Mouse (Mus musculus) WW6 (cell line): ENCODE data around the gene Nos1ap.
A peak's percentile ranks its signal among the peaks of the same experiment; 100 is the strongest.

Experiments
- DNase-seq: peaks from one replicate; pipeline ENCODE4 v3.0.0-alpha.2; 2013; ENCODE audit warnings: low read depth, low spot score

The Nos1ap gene

GRCm38 (mm10) chr1:170459896-170460602 is 129.6 kb downstream of the Nos1ap start:
- no peak for DNase-seq

GRCm38 (mm10) chr1:170457673-170458072 is 132.0 kb downstream of the Nos1ap start:
- no peak for DNase-seq

GRCm38 (mm10) chr1:170455910-170456700 is 133.6 kb downstream of the Nos1ap start:
- DNase-seq, result no peak

DNA sequence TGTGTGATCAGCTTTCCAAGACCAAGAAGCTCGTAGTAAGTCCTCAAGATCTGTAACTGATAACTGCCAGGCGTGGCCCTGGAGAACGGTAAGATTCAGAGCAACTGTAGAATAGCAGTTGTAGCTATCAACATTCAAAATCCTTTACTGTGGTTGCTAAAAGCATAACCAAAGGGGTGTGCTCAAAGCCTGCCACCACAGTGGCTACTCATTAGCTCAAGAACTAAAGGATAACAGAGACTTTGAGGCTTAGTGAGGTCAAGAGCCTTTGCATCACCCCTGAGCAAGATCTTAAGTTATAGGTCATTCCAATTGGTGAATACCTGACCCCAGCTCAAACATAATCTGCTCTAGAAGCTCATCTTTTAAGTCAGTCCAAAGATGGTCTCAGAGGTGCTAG is 134.3 kb downstream of the Nos1ap start:
- no peak for DNase-seq

DNA sequence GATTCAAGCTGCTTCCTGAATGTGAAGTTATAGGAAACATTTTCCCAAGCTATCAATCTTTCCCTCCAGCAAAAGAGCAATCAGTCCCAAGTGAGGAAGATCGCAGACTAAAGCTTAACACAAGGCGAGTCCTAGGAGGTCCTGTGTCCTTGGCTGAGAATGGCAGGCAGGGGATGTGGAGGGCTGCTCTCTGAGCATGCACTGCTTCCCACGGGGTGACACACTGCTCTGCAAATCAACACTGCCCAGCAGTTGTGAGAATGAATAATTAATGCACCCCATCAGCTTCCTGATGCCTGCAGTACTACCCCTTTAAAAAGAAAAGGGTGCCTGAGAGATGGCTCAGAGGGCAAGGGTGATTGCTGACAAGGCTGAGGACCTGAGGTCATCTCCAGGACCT is 136.2 kb downstream of the Nos1ap start:
- DNase-seq, result no peak

GRCm38 (mm10) chr1:170448244-170448643 is 141.4 kb downstream of the Nos1ap start:
- no peak for DNase-seq

GRCm38 (mm10) chr1:170445458-170445857 is 144.2 kb downstream of the Nos1ap start:
- DNase-seq, result no peak

GRCm38 (mm10) chr1:170440367-170440766 is 149.3 kb downstream of the Nos1ap start:
- DNase-seq, result no peak

DNA sequence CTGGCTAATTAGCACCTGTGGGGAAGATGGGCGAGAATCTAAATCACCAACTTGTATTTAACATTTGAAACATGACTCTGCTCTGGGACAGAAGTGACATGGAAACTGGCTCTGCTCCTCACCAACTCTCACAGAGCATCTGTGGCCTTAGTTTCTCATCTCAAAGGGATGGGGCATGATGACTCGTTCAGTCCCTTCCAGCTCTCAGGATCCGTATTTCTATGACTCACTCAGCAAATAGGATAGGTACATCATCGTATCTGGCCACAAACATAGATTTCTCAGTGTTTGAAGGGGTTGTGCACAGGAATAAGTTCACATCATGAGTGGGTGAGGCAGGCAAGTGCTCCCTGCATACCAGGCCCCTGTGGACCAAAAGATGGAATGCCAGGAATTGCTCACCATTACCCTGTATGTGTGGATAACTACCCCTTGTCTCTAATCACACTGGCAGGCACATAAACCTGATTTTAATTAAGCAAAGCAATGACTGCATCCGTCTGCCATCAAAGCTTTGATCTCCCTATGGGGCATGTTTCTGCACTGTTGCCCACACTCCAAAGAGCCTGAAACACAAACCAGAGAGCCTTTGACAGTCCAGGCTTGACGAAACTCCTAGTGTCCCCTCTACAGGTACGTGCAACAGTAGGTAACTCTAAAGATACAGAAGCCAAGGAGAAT is 151.1 kb downstream of the Nos1ap start:
- DNase-seq, result no peak

DNA sequence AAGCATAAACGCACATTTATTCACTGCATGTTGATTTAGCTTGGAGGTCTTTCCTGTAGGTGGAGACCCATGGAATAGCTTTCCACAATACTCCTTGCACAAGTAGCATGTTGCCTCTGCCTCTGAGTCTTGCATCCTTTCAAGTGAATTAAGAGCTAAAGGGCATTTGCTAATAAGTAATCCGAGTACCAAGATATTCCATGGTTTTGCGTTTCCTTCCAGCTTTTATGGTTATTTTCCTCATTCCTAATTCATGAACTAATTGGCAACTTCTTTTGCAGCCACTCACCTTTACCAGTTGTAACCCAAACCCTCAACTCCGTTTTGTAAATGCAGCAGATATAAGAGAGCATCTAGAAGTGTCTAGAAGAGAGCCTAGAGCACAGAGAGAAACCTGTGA is 155.5 kb downstream of the Nos1ap start:
- no peak for DNase-seq

- DNase-seq, result no peak
Observed at GRCm38 (mm10) chr1:170433661-170434060, 156.0 kb downstream of the Nos1ap start.

- no peak for DNase-seq
Observed at GRCm38 (mm10) chr1:170432288-170432687, 157.4 kb downstream of the Nos1ap start.

- DNase-seq, result no peak
Observed at GRCm38 (mm10) chr1:170431312-170431711, 158.3 kb downstream of the Nos1ap start.

DNA sequence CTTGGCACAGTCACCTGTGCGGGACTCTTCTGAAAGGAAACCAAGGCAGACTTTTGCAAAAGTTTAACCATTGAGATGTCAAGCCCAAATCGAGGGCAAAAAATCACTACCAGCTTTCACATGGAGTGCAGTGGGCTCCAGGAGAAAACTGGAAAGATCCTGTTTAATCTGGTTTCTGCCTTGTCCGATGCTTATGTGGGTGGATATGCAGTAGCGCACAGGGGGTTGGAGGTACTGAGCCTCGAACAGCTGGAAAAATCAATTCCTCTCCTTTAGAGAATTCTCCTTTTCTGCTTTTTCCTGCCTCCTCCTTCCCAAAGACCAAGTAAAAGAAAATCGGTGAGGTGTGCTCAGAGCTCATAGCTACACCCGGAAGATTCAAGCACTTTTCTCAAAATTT is 159.0 kb downstream of the Nos1ap start:
- DNase-seq, result no peak

DNA sequence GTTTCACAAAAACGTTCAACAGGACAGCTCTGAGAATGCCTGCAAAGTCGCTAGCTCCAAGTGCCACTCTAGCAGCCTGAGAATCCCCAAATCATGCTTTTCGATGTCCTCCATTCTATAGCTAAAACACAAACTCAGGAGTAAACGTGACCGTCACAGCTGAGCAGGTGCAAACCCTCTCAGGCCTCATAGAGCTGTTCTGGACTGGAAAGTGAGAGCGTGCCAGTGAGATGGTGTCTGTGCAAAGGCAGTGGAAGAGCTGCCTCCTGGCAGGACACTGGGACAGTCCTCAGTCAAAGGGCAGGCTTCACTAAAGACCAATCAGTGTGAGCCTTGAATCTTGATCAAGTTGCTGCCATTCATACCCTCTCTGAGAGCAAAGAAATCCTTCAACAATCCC is 160.0 kb downstream of the Nos1ap start:
- DNase-seq, result no peak

DNA sequence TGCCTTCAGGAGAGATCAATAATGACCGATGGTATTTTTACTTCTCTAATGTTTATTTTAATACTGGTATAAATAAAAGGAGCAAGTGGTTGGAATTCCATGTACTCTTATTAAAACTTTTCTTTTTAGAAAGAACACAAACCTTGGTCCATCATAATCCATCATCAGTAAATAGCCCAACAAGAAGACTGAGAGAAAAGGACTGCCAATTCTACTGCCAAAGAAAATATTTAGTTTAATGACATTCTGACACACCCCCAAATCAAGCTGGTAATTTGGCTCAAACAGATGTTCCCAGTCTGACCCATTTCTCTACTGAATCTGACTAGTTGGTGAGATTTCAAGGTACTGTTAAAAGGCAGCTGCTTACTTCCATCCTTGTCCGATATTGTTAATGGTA is 161.5 kb downstream of the Nos1ap start:
- no peak for DNase-seq

GRCm38 (mm10) chr1:170424258-170424889 is 165.3 kb downstream of the Nos1ap start:
- DNase-seq, result no peak

- no peak for DNase-seq
Observed at GRCm38 (mm10) chr1:170423048-170423447, 166.6 kb downstream of the Nos1ap start.

DNA sequence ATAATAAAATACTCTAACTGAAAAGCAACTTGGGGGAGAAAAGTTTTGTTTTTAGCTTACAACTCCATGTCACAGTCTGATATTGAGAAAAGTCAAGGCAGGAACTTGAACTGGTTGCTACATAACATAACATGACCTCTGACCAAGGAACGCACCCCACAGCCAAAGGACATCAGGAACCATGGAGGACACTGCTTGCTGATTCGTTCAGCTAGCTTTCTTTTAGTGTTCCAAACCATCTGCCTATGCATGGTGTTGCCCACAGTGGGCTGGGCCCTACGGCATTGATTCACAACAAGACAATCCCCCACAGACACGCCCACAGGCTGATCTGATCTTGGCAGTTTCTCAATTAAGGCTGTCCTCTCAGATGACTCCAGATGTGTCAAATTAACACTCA is 167.5 kb downstream of the Nos1ap start:
- DNase-seq, result no peak

- peak; percentile 1 for DNase-seq
Observed at GRCm38 (mm10) chr1:170419961-170420360, 169.7 kb downstream of the Nos1ap start.

GRCm38 (mm10) chr1:170418131-170418530 is 171.5 kb downstream of the Nos1ap start:
- DNase-seq, result no peak

DNA sequence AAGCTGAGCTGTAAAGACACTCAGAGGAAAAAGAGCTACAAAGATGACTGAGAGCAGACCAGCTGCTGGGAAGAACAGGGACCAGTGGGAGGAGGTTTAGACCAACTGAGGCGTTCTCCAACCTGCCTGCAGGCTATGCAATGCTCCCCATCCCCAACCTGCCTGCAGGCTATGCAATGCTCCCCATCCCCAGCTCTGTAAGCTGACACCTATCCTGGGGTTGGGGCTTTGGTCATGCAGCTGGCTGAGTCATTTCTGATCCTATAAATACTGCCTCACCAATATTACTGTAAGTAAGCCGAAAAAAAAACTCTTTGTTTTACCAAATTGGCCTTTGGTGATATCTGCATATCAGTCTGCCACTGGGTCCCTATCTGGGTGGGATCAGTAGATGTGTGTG is 172.7 kb downstream of the Nos1ap start:
- no peak for DNase-seq
